Mouse (Mus musculus) heart, postnatal 4 days (tissue): ENCODE data around the gene Exoc3l2. TPM values are rescaled to one million over a fixed set of nuclear protein-coding genes. Genes with fewer than 3 reads are reported as not detected.
"Not testable (repeated sequence)": the region's sequence is repeated elsewhere in the genome, so short reads cannot be mapped to it uniquely, and the experiment has no call there.

ENCODE experiments used
- DNase-seq: peaks from one replicate; pipeline ENCODE4 v3.0.0; 2021
- total RNA-seq, 2 experiments: library from RNA; stranded (reverse); gene quantifications; 2 replicates each; pipeline ENCODE4 v1.2.3; 2021

The Exoc3l2 gene
- total RNA-seq, 2 experiments from 2014 or later = 0.93 to 1.1 TPM

- peak; percentile 71 for DNase-seq
Measured at GRCm38 (mm10) chr7:19491731-19492130, 28.6 kb downstream of the Exoc3l2 start.

GRCm38 (mm10) chr7:19494751-19495474 is 31.8 kb downstream of the Exoc3l2 start:
- DNase-seq = no peak

DNA sequence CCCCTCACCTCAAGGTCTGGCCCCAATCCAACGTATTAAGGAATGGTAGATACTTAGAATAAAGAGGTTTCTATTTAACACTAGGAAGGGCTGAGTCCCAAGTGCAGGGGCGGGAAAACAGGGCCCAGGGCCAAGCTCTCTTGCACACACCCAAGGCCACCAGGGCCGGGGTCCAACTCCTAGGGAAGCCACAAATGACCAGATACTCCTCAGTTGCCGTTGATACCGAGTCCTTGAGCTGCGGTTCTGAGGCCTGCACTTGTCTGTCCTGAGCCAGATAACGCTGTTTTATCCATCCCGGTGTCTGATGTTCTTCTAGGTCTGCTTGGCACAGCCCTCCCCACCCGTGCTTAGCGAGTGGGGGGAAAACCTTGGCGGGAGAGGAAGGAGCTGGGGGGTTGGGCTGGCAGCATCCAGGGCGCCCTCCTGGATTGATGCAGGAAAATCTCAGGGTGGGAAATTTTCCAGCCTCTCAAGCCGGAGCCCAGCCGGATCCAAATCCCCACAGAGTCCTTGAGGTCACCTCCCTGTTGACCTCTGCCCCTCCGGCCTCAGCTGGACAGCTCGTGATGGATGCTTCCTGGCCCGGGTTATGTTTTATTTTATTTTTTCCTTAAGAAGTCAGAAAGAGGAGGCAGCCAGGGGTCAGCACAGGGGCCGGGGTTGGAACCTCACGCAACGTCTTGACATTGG is 32.5 kb downstream of the Exoc3l2 start:
- peak; percentile 45 for DNase-seq

- no peak for DNase-seq
Measured at GRCm38 (mm10) chr7:19496214-19496555, 33.1 kb downstream of the Exoc3l2 start.

DNA sequence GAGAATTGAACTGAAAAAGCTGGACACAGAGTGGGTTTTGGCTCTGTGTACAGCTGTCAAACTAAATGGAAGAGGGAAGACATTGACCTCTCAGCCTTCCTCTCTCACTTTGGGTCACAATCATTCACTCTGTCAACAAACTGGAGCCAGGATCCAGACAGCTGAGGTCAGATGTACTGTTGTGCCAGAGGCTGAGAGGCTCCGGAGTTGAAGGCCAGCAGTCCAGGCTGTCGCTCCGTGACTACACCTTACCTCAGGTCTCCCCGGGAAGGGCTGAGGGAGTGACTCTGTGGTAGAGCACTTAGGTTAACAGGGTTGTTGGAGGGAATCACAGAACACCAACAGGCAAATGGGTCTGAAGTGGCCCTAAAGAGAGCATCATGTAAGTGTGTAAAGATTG is 35.2 kb downstream of the Exoc3l2 start:
- no peak for DNase-seq

GRCm38 (mm10) chr7:19500420-19501363 is 37.6 kb downstream of the Exoc3l2 start:
- DNase-seq = no peak

GRCm38 (mm10) chr7:19501658-19502057 is 38.5 kb downstream of the Exoc3l2 start:
- DNase-seq = no peak

DNA sequence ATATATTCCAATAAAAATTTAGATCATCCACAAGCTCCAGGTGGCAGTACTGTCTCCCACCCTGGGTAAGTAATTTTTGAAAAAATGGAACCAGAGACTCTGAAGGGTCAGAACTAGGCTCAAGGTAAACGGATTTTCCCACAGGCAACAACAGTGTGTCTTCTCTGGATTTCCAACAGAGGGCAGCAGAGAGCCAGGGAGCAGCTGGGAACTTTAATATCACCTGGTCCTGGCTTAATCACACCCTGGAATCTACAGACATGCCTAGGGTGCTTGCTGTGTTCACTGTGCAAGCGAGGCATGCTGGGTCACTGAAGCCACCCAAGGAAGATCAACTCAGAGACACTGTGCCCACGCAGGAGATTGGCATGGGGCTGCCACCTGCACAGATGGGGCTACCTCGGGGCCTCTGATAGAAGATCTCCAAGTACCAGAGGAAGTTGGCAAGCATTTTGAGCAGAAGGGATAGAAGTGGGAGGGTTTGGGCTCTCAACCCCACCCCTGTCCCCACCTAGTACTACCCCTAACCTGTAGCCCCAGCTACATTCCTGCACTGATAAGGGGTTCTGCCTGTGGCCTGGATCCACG is 40.4 kb downstream of the Exoc3l2 start:
- peak; percentile 62 for DNase-seq

DNA sequence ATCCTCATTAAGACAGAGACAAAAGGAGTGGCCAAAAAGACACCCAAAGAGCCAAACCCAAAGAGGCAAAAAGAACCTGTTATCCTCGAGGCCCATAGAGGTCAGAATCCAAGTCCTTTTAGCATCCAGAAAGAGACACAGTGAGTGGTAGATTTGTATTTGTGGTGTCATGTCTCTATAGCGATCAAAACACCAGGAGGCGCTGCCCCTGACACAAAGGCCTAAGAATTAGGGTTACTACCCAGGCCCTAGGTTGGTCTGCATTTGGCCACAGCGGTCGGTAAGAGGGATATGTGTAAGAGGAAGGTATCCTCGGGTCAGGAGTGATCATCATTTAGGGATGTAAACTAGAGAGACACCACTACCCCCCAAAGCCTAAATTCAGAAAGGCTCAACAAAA is 43.2 kb downstream of the Exoc3l2 start:
- DNase-seq = no peak

GRCm38 (mm10) chr7:19506969-19507611 is 44.0 kb downstream of the Exoc3l2 start:
- peak; percentile 70 for DNase-seq

- DNase-seq = no peak
Measured at GRCm38 (mm10) chr7:19507612-19507981, 44.5 kb downstream of the Exoc3l2 start.

- peak; percentile 95 for DNase-seq
Measured at GRCm38 (mm10) chr7:19508150-19508923, 45.2 kb downstream of the Exoc3l2 start, which contains the start of the genes Bloc1s3 and Trappc6a. TSS of gene Bloc1s3 (minus strand) at chr7:19508367. TSS of gene Trappc6a (plus strand) at chr7:19508395.

DNA sequence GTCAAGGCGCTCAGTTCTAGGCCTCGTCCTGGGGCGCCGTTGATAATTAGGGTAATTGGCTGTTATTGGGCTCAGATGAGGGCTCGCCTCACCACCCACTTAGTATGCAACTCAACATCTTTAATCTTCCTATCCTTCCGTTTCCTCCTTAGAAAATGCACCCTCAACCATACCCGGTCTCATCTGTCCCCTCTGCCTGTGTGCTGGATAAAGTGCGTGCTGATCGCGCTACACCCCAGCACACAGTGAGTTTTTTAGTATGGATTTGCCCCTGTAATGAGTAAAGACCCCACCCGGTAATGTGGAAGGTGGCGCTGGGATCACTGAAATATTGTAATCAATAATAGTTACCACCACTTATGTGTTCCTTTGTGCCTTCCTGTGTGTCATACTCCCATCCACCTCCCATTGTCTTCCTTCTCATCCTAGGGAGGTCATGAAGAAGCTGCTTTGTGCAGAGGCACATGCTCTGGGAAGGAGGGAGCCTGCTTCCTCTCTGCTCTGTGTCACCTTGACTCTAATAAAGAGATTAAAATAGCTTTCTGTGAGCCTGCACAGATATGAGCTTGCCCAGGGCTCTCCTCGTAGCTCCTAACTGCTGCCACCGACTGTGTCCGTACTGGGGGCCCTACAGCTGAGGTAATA is 45.9 kb downstream of the Exoc3l2 start:
- no peak for DNase-seq

DNA sequence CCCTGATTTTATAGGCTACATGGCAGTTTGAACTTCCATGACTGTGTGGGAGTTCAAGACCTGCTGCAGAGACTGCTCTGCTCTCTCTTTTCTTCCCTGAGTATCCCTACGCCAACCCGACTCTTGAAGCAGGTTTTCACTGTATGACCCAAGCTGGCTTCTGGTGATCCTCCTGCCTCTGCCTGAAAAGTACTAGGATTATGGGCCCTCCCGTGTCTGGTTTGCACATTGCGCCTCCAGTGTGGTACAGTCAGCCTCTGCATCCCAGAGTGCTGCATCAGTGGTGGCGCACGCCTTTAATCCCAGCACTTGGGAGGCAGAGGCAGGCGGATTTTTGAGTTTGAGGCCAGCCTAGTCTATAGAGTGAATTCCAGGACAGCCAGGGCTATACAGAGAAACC is 46.7 kb downstream of the Exoc3l2 start:
- no peak for DNase-seq

GRCm38 (mm10) chr7:19511934-19512333 is 48.8 kb downstream of the Exoc3l2 start:
- not testable (repeated sequence) for DNase-seq

DNA sequence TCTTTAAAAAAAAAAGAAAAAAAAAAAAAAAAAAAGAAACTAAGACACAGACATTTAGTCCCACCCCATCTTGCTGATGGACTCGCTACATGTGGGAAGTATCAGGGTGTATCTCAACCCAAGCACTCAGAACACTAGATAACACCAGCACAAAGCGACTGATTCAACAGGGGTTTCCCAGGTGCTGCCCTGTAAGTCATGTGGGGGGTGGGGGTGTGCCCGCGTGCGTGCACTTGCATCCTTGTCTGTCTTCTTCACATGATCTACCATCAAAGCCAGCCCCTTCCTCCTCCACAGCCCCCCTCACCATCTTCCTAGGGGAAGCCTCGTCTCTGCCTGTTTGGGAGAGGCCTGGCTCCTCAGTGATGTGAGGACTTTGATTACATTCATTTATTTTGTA is 49.2 kb downstream of the Exoc3l2 start:
- no peak for DNase-seq

DNA sequence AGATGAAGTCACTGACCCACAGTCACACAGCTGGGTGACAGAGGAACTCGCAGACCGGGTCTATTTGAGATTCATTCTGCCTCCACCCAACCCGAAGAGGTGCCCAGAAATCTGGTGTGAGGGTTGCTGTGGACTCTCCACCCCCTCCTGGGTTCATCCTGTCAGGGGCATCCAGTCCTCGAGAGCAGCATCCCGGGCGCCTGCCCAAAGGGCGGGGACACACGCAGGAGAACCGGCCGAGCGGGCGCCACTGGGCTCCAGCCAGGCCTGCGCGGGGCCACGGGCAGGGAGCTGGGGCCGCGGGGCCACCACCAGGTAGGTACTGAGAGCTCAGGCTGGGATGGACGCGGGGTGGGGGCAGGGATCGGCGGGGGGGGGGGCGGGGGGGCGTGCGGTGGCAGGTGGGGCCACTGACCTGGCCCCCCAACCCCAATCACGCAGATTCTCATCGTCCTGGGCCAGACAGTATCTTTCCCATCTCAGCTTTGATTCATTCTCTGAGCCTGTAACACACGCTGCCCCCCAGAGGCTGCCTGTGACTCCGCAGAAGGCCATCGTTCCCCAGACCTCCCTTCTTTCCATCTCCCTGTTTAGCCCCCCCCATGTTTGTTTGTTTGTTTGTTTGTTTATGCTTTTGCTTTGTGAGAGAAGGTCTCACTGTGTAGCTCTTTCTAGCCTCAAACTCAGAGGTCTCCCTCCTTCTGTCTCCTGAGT is 54.7 kb downstream of the Exoc3l2 start, which contains the start of gene Nkpd1:
Gene Nkpd1, plus strand, starts transcription at position 187 of the 714 bp plus-strand sequence.
- peak; percentile 30 for DNase-seq

DNA sequence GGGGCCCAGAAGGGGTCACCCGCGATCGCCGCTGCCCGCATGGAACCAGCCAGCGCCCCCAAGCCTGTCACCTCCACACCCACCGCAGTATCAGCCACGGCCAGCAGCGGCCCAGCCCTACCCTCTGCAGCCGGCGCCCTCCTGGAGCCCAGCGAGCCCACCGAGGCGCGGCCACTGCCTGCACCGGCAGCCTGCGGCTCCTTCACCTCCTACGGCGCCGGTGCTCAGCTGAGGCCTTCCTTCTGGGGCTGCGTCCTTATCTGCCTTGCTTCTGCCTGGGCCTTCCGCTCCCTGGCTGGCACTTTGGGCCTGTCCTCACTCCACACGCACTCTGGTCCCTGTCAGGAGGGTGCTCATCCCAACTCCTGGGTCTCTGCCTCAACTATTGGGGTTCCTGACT is 56.9 kb downstream of the Exoc3l2 start:
- no peak for DNase-seq

- DNase-seq = no peak
Measured at GRCm38 (mm10) chr7:19523017-19523756, 60.1 kb downstream of the Exoc3l2 start.
